Mouse (Mus musculus) cerebellum, postnatal 10 days (tissue): Measurements from ENCODE around the gene Hmgcl.
A peak's percentile ranks its signal among the peaks of the same experiment; 100 is the strongest.

Experiments
- DNase-seq, 2 experiments: peaks; one replicate each; pipeline ENCODE4 v3.0.0; 2021; ENCODE audit warnings: mixed read lengths in 2 of 2

The Hmgcl gene

DNA sequence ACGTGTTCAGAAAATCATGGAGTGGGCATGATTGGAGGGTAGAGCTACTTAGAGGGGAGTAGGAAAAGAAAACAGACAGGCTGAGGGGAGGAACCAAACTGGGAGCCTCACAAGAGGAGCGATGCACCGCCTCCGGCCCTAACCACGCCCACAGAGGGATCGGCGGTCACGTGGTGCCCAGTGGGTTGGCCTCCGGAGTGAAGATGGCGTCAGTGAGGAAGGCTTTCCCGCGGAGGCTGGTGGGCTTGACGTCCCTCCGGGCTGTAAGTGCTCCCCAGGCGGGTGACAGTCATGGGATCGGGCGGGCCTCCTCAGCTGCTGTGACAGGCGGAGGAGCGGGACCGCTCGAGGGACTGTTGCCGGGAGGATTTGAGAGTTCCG is at the start of gene Hmgcl:
Gene Hmgcl (plus strand): TSS at position 171 of the 381 bp plus-strand sequence.
- DNase-seq, result peak; percentile 97 to 98

DNA sequence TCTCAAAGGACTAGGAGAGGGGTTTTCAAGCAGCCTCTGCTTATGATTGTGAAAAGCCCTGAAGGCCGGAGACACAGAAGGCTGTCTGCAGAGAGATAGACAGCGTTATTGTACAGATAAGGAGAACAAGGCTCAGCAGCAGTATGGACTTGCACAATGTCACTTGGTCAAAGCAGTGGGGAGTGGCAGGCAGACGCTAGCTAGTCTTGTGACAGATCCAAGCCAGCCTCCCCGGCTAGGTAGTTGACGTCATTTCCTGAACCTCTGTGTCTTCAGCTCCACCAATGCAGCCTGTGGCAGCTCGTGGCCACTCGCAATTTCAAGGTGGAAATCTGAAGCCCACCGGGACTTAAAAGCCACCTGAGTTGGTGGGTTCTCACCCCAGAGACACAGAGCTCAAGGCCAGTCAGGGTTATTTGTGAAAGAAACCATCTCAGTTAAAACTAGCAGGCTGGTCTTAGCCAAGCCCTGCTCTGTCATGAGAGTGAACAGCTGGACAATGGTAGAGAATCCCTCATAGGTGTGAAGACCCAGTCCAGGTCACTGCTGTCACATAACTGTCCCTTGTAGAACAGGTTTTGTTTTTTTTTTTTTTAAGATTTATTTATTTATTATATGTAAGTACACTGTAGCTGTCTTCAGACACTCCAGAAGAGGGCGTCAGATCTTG is 47.7 kb upstream of the Hmgcl start:
- no peak for DNase-seq

DNA sequence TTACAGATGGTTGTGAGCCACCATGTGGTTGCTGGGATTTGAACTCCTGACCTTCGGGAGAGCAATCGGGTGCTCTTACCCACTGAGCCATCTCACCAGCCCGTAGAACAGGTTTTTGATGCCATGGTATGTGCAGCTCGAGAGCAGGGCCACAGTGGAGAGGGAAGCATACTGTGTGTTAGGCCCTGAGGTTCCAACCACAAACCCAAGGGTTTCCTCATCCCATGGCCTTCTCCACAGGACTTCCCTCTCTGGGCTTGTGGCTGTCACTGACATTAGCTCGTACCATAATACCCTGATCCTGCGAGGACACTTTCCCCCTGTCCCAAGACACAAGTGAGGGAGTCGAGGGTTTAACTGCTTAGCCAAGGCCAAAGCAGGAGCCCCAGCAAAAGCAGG is 47.2 kb upstream of the Hmgcl start:
- no peak for DNase-seq

DNA sequence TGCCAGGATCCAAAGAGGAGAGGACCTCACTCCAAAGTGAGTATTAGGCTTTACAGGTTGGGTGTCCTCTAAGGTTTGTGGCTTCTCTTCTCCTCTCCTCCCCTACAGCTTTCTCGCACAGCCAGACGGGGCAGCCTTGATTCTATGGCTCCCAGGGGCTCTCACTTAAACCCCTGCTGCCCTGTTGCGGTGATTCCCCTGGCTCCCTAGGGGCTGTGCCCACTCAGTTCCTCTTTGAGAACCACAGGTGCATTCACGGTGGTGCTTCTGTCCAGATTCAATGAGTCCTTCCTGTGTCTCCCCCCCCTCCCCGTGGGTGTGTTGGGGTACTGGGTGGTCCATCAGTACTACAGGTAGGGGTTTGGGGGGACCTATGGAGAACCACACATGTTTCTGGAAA is 46.2 kb upstream of the Hmgcl start:
- no peak for DNase-seq

DNA sequence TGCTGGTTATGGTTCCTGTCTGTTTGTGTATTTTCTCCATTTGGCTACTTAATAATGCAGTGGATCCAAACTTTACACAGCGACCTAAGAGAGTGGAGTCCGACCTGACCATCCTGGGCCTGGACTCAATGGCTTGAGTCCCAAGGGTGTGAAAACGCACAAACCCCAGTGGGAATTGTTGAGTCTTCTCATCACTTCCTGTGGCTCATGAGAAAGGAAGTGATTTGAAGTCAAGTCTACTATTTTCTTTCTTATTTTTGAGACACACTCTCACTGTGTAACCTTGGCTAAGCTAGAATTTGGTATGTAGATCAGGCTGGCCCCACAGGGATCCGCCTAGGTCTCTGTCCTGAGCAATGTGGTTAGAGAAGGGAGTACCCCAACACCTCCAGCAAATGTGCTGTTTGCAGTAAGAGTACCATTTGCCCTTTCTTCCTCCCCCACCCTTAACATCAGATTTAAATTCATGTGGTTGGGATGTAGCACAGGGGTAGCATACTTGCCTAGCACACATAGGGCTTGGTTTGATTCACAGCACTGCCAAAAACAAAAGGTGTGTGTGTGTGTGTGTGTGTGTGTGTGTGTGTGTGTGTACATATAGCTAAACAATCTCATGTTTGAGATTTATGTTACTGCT is 43.5 kb upstream of the Hmgcl start:
- no peak for DNase-seq

DNA sequence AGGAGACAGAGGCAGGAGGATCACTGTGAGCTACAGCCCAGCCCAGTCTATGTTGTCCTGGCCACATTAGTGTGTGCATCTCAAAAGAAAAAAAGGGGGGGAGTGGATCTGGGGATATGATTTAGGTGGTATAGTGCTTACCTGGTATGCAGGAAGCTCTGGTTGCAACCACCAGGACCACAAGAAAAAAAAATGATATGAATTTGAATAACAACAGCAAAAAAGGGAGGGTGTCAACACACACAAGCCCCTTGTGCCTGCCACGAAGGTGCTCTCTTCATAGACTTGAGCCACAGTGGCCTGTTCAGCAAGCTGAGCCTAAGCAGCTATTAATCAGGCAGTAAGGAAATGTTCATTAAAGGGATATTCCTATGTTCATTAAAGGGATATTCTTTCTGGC is 41.4 kb upstream of the Hmgcl start:
- DNase-seq, result no peak

DNA sequence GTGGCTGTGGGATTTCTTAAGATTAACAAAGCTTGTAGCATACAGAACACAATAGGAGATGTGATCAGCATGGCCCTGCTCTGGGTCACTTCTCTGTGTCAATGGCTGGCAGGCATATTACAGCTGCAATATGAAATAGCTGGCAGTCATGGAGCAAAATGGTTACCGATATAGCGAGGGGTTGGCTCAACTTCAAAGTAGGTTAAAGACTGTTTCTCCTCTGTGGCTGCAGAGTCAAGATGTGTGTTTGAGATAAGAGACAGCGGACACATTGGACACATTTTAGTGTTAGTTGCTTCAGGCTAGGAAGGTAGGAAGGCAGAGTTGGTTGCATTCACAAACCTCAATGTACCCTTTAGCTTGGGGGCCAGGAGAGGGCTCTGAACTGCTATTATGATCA is 39.6 kb upstream of the Hmgcl start:
- DNase-seq, result no peak

DNA sequence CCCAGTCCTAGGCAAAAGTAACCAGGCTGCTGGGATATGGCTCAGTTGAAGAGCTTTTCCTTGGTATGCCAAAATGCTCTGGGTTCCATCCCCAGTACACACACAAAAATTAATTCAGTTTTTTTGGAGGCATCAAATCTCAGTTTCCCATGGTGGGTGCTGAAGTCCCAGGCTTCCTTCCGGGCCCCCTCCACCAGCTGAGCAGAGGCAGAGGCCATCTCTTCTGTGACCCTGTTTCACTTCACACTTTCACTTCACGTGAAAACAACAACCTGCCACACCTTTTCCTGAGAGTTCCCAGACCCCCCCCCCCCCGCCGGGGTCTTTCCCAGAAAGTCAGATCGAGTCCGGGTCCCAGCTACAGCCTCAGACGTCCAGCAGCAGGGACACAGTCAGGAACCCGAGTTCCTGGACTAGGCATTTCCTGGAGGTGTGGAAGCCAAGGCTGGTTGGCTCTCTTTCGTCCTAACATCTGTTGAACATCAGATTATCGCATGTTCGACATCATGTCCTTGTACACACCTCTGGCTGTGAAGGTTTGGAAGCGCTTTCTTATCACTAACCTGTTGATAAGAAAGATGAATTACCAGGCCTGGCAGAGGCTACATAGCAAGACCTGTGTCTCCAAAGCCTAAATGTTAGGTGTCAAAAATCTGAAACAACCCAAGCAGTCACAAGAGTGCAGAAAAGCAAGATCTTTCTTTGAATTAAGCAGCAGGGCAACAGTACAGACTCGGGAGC is 36.8 kb upstream of the Hmgcl start:
- no peak for DNase-seq

DNA sequence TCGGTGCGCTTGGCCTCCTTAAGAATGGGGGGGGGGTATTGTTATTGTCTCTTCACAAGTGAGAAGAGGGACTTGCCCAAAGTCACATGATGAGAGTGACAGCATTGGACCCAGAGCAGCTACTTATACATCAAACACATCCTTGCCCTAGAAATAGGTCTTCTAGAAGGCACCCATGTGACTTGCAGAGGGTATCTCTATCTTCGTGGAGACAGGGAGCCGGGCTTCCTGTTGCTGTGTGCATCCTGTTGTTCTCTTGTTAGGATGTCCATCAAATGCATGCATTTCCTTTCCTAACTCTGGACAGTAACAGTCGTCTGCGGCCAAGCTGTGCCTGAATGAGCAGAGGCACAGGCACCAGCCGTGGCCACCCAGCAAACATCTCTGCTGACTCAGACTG is 34.7 kb upstream of the Hmgcl start:
- no peak for DNase-seq

DNA sequence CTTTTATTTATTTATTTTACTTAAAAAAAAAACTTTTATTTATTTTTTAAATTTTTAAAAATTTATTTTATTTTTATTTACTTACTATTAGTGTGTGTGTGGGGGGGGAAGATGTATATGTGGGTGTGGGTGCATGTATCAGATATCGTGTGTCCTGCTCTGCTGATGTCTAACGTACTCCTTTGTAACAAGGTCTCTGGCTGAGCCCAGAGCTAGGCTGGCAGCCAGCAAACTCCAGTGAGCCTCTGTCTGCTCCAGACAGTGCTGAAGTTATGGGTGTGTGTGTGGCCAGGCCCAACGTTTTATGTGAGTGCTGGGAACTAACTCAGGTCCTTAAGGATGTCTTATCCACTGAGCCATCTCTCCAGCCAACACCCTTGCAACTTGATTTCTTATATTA is 34.1 kb upstream of the Hmgcl start:
- peak; percentile 49 to 63 for DNase-seq

DNA sequence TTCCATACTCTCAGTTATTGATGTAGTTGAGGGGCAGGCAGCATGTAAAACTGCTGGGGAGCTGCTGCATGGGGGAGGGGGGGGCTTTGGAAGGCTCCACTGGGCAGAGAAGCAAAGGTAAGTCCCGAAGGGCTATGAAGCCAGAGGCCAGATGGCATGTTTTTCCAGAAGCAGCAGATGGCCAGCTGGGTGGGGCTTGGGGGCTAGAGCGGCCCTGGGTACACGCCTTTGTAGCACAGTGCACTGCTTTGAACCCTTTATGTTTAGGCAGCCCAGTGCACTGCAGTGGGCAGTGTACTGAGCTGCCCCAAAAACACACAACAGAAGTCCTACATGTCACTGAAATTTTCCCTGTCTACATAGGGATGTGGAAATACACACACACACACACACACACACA is 33.4 kb upstream of the Hmgcl start:
- DNase-seq, result peak; percentile 81 to 90

DNA sequence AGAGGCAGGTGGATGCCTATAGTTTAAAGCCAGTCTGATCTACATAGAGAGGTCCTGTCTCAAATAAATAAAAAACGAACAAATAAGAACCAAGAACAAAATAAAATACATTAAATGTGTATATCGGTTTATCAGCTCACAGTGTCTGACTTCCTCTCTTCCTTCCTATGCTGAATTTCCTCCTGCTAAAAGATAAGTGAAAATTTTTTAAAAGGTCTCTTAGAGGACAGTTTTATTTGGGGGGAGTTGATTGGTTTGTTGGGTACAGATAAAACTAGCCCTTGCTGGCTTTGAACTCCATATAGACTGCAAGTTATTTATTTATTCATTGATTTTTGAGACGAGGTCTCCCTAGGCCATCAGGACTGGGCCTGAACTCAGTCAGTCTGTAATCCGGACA is 32.8 kb upstream of the Hmgcl start:
- DNase-seq, result no peak

DNA sequence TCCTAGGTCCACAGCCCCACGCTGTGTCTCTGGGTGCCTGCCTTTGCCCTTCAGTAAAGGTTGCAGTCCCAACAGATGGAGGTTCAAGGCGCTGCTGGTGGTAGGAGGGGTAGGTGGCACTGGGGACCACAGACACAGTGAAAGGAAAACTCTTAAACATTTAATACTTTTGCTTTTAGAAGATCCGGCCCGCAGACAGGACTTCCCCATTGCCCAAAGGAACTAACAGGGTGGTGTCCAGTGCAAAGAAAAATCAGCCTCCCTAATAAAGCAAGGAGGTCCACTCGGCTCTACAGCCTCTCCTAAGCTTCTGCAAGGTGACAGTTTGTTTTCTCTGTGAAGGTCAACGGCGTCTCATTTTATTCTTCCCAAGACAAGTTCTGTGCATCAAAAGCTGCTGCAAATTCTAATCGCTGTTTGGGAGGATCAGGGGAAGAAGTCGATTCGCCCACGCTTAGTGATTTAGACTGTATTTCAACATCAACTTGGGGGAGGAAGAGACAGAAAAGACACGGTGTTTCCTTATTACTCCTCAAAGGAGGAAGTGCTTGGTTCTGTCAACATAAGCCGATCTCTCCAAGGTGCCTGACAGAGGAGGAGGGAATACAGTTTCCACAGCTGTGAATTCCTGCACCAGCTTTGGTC is 27.5 kb upstream of the Hmgcl start:
- DNase-seq, result no peak

DNA sequence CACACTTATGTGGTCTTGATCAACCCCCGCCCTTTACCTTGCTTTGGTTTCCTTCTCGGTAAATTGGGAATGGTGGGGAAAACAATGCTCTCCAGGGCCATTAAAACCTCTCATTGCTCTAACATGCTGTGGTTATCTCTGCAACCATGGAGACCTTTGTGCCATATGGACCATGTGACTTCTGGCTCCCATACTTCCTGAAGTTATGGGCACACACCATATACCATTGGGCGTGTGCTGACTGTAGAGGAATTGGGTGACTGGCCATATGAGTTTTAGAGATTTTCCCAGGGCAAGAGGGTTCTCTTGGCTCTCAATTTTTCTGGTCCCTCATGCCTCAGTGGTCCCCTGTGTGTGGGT is 27.0 kb upstream of the Hmgcl start:
- DNase-seq, result no peak

DNA sequence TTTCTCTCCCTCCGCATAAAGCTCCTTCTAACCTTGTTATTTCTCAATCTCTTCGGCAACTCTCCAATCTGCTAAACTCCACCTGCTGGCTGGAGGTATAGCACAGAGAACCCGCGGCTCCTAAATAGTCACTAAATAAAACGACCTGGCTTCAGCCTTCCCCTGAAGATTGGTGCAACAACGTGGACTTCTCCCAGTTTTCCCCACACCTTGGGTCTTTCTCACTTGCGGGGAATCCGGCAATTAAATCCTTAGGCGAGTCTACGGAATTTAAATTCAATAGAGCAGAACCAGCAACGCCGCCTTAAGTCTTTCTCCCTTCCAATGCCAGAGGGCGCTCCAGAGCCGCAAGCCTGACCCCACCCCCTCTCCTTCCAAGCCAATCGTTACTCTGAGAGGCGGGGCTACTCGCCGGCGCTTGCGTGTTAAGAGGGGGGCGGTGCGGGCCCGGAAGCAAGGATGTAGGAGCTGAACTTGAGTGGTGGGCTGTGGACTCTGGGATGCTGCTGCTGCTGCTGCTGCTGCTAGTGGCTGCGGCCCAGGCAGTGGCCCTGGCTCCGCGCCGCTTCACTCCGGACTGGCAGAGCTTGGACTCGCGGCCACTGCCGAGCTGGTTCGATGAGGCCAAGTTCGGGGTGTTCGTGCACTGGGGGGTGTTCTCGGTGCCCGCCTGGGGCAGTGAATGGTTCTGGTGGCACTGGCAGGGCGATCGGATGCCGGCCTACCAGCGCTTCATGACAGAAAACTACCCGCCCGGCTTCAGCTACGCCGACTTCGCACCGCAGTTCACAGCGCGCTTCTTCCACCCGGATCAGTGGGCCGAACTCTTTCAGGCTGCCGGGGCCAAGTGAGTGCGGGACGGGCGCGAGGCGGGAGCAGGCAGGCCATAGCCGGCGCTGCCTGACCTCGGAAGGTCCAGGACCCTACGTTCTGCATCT is 25.7 kb upstream of the Hmgcl start, which contains the start of gene Fuca1:
Gene Fuca1 (plus strand): TSS at position 432 of the 938 bp plus-strand sequence.
- DNase-seq, result peak; percentile 98 to 99

DNA sequence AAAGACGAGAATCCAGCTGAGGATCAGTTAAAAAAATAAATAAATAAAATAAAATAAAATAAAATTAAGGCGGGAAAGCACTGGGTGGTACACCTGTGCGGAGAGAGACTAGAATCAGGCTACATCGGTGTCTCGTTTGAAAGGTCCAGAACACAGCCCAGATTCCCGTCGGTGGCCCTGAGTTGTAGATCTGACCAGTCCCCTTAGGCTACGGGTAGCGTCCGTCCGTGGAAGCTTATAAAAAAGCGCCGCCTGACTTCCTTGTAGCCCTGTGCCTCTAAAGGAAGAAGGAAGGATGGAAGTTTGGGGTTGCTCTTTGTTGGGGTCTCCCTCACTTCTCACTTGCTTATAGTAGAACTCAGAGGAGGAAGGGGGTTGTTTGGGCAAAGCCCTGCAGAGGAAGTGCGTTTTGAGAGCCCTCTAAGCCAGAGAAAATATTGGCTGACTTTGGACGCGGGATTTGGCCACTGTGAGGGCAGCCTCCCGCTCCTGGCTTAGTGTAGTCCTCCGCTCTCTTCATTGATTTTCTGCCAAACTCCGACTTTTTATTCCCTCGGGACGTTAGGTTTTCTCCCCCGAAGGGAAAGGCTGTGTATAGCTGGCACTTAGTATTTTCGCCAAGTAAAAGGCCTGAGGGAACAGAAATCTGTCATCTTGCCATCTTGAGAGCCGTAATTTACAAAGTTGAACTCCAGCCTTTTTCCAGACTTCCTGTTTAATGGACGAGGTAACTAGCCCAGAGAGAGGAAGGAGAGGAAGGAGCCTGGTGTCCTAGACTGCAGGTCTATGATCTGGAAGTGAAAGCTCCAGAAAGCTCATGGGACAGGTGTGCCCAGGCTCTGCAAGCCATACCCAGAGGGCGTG is 24.8 kb upstream of the Hmgcl start:
- peak; percentile 50 to 54 for DNase-seq

DNA sequence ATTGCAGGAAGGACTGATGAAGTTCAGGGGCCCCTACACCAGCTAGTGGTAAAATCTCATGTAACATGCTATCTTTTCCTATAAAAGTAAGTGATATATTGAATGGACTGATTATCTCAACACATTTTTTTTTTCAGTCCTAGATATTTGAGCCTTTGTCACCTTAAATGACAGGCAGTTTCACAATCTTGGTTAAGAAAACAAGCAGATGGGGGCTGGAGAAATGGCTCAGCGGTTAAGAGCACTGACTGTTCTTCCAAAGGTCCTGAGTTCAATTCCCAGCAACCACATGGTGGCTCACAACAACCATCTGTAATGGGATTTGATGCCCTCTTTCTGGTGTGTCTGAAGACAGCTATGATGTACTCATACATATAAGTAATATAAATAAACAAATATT is 24.1 kb upstream of the Hmgcl start:
- DNase-seq, result no peak

DNA sequence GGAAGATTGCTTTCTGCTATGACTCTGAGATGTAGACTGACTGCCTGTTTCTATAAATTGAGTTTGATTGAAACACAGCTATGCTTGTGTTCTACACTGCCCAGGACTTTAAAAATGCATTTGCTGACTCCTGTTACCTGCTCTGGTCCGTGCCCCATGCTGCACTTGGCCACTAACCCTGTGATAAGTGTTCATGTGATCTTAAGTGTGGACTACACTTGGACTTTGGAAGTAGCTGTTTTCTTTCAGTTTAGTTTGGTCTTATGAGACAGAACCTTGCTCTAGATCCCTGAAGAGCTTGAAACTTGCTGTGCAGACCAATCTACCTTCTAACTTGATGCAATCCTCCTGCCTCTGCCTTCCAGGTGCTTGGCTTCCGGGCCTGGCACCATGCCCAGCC is 21.8 kb upstream of the Hmgcl start:
- no peak for DNase-seq

DNA sequence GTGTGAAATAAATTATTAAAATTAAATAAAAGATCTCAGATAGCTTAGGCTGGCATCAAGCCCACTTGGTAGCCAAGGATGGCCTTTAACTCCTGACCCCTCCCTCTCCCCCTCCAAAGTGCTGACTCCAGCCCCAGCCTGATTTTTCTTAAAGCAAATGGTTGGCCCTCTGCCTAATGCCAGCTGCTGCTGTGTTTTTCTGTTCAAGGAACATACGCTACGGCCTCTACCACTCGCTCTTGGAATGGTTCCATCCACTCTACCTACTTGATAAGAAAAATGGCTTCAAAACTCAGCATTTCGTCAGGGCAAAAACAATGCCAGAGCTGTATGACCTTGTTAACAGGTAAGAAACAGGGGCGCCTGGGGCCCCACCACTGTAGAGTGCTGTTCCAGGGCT is 20.9 kb upstream of the Hmgcl start:
- DNase-seq, result peak; percentile 36 to 38

DNA sequence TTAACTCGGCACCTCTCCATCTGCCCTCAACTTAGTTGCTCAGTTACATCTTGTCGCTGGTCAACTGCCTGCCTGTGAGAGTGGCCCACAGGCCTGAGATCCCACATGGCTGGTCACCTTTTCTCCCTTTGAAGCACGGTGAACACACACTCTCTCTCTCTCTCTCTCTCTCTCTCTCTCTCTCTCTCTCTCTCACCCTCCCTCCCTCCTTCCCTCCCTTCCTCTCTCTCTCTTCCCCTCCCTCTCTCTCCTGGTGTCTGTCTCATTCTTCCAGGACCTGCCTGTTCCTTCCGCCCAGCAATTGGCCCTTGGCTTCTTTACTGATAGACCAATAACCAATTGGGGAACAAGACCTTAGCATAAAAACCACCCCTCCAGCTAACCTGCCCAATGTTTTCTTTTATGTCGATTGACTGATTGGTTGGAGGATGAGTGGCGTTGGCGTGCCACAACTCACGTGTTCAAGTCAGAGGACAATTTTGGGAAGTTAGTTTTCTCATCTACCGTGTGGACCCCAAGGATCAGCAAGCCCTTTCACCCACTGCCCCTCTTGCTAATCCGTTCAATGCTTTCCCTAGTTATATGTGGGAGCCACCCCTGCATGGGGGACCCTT is 19.9 kb upstream of the Hmgcl start:
- no peak for DNase-seq

DNA sequence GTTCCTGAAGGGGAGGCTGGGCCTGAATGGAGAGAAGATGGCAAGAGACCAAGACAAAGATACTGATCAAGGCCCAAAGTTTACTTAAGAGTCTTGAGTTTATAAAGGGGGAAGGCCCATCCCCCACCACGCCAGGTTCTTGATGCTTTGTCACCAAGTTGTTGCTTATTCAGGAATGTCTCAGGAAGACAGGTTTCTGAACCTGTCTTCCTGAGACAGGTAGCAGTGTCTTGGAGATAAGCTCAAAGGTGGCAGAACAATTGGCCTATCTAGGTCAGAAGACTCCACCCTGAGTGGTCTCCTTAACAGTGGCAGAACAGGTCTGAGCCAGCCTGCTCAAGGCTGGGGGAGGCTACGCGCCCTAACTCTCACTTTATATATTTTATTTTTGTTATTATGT is 19.4 kb upstream of the Hmgcl start:
- DNase-seq, result no peak
